Mouse (Mus musculus): Measurements from ENCODE around the gene 1700001L19Rik.

- TF ChIP-seq GATA1 (IDR thresholded peaks at IDR 0.05; ENCODE audit: low read length): no peak
- TF ChIP-seq TAL1 (IDR thresholded peaks at IDR 0.05; ENCODE audit: low read length): no peak
These were observed 446 bp downstream of the 1700001L19Rik start for GRCm38 (mm10) chr13:68597667-68598066.

Measured in erythroblast, embryonic 14.5 days (primary cell).